Mouse (Mus musculus) thymus, postnatal 36 days (tissue): Measurements from ENCODE around the gene 5730522E02Rik.

Source experiments
- DNase-seq, 2 experiments: peaks; one replicate each; pipeline ENCODE4 v3.0.0; 2022; ENCODE audit warnings: mixed read lengths in 2 of 2

Gene 5730522E02Rik

DNA sequence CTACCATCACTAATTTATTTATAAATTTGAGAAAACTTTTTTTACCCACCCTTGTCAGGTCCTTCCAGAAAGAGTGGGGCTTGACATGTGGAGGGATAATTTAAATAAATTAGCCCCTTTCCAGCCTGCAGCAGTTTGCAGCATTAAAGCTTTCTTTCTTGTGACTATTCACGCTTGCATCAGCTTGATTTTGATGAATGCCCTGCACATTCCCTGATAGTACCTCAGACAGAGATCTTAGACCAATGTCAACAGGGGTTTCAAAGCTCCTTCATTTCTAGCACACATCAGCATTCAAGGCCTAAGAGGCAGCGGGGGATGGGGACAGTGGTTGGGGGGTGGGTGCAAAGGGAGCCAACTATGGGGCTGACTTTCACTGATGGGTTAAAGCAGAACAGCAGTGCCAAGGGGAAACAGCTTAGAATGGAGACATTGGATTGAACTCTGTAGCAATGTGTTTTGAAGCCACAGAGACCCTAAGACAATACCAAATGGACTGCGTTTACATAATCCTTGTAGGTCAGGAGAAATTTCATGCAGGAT lies 545.9 kb downstream of the 5730522E02Rik start:
- no peak for DNase-seq

DNA sequence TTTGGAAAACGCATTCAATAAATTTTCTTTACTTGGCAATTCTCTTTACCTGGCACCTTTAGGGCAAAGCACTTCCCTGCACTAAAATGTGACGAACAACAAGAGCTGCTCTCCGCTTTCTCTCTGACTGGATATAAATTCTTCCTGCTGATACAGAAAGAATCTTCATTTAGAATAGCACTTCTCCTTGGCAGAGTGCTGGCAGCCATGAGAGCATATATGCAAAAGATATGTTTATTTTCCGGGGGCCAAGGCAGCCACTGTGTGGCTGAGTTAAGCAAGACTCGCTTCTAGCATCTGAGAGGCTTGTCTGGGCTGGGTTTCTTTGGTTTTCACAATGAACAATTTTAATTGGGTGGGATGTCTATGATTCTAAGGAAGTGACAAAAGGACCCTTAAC lies 564.3 kb downstream of the 5730522E02Rik start:
- DNase-seq = no peak

DNA sequence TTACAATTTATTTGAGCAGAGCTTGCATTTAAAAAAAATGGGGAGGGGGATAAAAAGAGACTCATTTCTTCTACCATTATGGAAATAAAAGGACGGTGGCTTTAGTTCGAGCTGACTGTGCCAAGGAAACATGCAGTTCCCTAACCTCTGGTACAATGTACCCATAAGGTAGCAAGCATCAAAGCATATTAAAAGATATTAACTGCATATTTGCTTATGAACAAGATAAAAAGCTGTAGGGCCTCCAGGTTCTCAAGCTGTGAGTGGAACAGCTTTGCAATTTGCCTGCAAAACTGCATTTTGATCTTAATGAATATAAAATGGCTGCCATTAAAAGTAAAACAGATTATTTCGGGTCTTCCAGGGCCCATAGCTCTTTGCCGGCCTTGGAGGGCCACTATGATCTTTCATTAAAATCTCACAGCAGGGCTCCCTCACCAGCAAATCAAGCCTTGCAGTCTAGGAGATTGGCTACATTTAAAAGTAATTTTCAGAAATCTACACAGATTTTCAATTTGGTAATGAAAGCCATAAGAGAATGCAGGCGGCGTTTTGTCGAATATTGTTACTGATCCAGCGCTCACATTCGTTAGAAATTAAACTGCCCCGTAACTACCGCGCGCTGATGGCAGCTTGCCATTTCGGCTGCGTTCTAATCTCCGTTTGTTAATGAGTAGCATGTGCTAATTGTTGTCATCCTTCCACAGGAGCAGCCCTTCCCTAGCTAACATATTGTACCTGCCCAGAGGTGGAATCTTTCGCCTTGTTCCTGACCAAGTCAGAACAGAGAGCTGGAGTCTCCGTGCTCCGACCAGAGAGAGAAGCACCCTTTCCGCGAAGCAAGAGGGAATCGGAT lies 565.6 kb downstream of the 5730522E02Rik start:
- DNase-seq = no peak

DNA sequence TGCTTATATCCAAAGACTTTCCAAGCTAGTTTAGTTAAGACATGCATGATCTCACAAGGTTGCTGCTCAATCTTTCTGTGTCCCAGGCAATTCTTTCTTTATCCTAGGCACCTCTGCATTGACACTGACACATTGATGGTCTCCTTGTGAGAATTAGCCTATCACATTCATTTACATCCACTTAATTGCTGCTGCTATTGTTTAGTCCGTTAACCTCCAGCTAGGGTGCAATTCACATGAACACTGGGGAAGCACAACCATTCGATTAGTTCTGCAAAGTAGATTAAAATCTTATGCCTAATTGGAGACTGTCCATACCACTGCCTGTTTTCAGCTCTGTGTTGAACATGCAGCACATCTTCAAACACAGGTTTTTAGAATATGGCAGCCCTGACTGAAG lies 603.7 kb downstream of the 5730522E02Rik start:
- DNase-seq = no peak

DNA sequence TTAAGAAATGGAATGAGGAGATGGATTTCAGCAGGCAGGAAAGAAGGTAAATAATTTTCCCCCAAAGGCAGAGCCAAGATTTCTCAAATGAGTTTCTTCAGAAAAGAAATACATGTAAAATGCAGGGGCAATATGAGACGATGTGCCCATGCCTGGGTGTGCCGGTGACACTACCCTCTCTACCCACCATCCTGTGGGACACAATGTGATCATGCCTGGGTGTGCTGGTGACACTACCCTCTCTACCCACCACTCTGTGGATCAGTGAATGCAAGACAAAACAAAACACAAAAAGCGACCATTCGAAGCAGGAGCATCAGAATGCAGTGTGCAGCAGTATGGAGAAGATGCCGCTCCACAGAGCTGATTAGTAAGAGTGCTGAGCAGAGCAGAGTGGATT lies 610.5 kb downstream of the 5730522E02Rik start:
- DNase-seq = no peak

DNA sequence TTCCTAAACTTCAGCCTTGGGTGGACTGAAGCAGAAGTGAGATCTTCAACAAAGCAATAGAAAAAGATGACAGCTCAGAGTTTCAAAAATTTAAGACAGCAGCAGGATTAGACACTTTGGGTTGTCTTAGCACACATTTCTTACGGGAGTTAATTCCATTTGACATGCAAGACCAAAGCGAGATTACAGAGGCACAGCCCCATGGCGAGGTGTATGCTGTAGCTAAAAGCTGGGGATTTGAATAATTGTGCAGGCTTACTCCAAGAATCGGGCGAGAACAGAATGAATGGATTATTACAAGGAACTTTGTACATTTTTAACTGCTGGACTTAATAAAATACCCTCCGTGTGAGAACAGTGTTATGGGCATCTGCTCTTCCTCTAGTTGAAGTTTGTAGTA lies 615.3 kb downstream of the 5730522E02Rik start:
- DNase-seq = no peak

DNA sequence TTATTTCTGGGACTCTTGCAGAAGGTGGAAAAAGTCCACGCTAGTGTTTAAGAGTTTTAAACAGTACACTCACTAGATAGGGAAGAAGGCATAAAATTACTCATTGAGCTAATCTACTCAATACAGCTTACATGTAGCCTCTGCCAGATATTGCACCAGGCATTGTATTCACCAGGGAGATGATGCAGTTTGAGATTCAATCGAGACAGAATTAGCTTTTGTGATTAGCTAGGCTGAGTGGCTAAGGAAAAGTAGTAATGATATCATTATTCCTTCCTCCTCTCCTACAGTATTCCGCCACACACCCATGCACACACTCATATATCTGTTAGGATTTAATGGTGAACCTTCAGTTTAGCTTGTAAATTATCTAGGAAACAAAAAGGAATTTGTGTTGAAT lies 615.8 kb downstream of the 5730522E02Rik start:
- DNase-seq = no peak

DNA sequence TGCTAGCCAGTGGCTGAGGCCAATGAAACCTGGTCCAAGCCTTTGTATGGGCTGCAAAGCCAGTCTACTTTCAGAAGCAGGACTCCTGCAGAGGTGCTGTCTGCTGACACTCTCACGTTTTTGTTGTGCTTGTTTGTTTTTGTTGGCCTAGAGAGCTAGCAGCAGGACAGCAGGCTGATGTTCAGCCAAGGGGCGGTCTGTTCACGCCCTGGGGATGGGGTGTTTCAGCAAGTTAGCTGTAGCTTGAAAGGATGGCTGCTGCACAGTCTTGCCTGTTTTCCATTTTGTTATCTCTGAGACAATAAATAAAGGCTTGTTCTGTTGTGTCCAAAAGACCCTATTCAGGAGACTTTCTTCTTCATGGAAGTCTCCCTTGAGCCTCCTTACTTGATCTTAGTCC lies 618.3 kb downstream of the 5730522E02Rik start:
- DNase-seq = no peak

DNA sequence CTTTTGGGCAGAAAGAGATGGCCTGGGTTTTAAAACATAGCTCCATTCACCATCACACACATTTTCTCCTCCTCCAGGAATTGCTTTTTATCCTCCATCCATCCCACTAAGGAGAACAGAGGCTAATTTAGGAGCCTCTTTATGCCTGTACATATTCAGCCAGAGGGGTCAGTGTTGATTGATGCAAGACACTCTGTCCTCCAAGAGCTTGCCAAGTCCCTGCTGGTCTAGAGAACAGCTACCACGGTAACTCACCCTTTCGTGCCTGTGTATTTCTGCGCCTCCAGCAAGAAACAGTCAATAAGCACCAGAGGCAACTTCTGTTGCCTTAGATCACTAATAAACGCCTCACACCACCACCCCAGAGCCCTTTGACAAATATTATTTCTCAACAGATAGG lies 620.3 kb downstream of the 5730522E02Rik start:
- no peak for DNase-seq

DNA sequence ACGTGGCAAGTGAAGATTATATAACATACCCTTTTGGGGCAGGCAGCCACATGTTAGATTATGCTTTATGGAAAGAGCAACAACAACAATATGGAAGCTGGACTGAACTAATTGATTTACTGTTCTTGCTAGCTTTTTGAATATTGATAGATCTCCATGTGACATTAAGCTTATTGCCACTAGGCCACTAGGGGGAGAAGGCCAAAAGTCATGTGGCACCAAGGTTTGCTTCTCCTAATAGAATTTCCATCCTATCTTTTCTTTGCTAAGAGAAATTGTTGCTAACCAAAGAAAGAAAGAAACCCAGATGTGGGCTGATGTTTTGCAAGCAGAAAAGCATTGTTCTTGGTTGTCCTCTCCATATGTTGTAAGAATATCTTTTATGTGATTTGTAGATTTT lies 621.1 kb downstream of the 5730522E02Rik start:
- no peak for DNase-seq

DNA sequence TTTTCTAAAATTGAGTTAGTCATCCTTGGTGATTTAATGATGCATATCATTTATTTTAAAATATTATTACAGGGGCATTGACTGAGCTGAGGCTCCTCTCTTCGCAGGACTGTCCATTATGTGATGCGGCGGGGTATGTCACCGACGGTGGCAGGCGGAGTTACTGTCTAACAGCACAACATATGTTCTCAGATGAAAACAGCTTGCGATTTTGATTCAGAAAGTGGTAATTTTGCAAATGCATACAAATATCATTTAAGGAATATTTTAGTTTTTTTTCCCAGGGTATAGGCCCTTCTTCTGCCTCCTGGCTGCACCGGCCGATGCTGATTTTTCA lies 636.5 kb downstream of the 5730522E02Rik start:
- no peak for DNase-seq

DNA sequence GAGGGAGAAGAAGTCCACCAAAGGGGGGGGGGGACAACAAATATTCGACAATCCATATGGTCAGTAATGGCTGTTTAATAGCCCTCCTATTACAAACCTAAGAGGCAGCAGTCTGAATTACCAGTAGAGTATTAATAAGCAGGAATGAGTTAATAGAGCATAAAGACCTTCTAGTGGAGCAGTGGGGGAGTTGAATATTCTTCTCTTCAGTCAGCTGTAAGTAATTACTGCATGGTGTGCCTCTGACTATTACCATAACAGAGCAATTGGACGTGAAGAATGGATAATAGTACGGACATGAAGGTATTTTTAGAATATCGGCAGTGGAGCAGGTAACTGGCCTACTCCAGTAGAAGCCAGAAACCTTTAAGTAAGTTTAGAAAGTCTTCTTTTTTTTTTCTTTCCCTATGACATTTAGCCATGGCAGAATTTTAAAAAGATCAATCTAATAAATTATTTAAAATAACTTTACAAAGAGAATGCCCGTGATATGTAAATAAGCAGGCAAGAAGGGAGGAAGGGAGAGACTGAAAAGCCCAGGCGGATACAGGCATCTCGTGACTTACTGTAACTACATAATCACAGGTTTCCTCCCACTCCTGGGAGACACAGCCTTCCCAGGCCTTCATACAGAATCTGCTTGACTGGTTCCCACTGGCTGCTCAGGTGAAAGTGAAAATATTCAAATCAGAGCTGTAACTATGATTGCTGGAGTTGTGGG lies 637.0 kb downstream of the 5730522E02Rik start:
- DNase-seq = no peak

DNA sequence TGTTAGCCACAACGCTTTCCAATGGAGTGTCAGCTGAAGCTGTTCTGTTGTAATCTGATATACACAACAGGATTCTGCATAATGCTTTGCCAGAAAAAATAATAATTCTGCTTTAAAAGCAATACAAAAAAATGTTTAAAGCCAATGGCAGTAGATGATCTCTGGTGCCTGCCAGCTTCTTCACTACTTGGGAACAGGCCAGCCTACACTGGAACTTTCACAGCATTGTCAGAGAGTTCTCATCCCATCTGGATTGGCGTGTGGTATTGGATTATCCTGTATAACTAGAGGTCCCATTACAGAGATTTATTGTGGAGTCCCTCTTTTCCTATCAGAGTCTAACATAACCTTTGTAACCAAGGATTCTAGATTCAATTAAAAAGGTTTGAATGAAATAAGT lies 639.2 kb downstream of the 5730522E02Rik start:
- no peak for DNase-seq
